Mouse (Mus musculus) liver, embryonic 13.5 days (tissue): ENCODE data around the gene Bckdha. TPM values are rescaled to one million over a fixed set of nuclear protein-coding genes. Genes with fewer than 3 reads are reported as not detected.

Experiments
- ATAC-seq: fragments of 200-750 bp; cut with Nextera tagmentation; 2 replicates; pipeline ENCODE4 v1.8.0; 2017; ENCODE audit warnings: low read depth, mild to moderate bottlenecking, moderate number of reproducible peaks, moderate library complexity
- DNase-seq: peaks from one replicate; pipeline ENCODE4 v3.0.0; 2022
- H3K27ac ChIP-seq: fragments of 300-500 bp; sonication (generic); 2 replicates; pipeline ENCODE4 v1.5.1; 2015; ENCODE audit warnings: moderate library complexity, mild to moderate bottlenecking, inconsistent platforms
- H3K27me3 ChIP-seq: fragments of 300-500 bp; sonication (generic); 2 replicates; pipeline ENCODE4 v1.6.1; 2015; ENCODE audit warnings: mild to moderate bottlenecking, inconsistent platforms
- H3K36me3 ChIP-seq: fragments of 300-500 bp; sonication (generic); 2 replicates; pipeline ENCODE4 v1.6.1; 2015; ENCODE audit warnings: mild to moderate bottlenecking, inconsistent platforms
- H3K4me1 ChIP-seq: fragments of 300-500 bp; sonication (generic); replicated peaks from 2 replicates; pipeline ENCODE4 v1.6.1; 2015; ENCODE audit warnings: inconsistent platforms
- H3K4me2 ChIP-seq: fragments of 300-500 bp; sonication (generic); 2 replicates; pipeline ENCODE4 v1.6.1; 2015; ENCODE audit warnings: inconsistent platforms, mild to moderate bottlenecking, moderate library complexity
- H3K4me3 ChIP-seq: fragments of 300-500 bp; sonication (generic); replicated peaks from 2 replicates; pipeline ENCODE4 v1.5.1; 2015; ENCODE audit warnings: mild to moderate bottlenecking, inconsistent platforms
- H3K9ac ChIP-seq: fragments of 300-500 bp; sonication (generic); 2 replicates; pipeline ENCODE4 v1.6.1; 2015; ENCODE audit warnings: mild to moderate bottlenecking, inconsistent platforms
- H3K9me3 ChIP-seq: fragments of 300-500 bp; sonication (generic); replicated peaks from 2 replicates; pipeline ENCODE4 v1.6.1; 2016; ENCODE audit warnings: inconsistent platforms
- whole genome bisulfite sequencing: fragments of 180-500 bp; shearing (Covaris S2); methylation state at CpG from one replicate; pipeline ENCODE4 v1.1.7; 2015; ENCODE audit not compliant: insufficient replicate concordance; 5-methylcytosine and 5-hydroxymethylcytosine counted together
- polyA plus RNA-seq: library from polyadenylated mRNA; unstranded; fragments of >200 nt; fragmentation: Nextera tagmentation; extraction: Ambion mirVana; gene quantifications from 2 replicates; pipeline ENCODE4 v1.2.1, GENCODE M21; 2015

Bckdha gene
- polyA plus RNA-seq, 1 experiment from 2014 or later, result 20.0 TPM

- Histone ChIP-seq H3K27ac (no peak overlapping the region), H3K9me3 (no peaks in the 10 kb centered on the region), H3K4me3 (no peak overlapping the region), H3K36me3 (no peaks in the 10 kb centered on the region), H3K4me1 (peaks cover 14% of the 10 kb centered on the region), H3K9ac (no peak overlapping the region), H3K27me3 (no peaks in the 10 kb centered on the region), H3K4me2 (no peak overlapping the region)
- WGBS, result 18% methylated on average over 4 of the region's 4 CpGs
- ATAC-seq (no peak), DNase-seq (no peak)
Measured at GRCm38 (mm10) chr7:25606625-25607063, 52.1 kb downstream of the Bckdha start.

- Histone ChIP-seq H3K9me3 (no peaks in the 10 kb centered on the region), H3K27me3 (no peaks in the 10 kb centered on the region), H3K36me3 (no peaks in the 10 kb centered on the region), H3K9ac (no peak overlapping the region), H3K4me1 (no peaks in the 10 kb centered on the region), H3K4me2 (no peak overlapping the region), H3K4me3 (no peak overlapping the region), H3K27ac (no peak overlapping the region)
- WGBS, result 73% methylated on average over 16 of the region's 16 CpGs
- ATAC-seq (no peak), DNase-seq (no peak)
Measured at GRCm38 (mm10) chr7:25601346-25601745, 57.4 kb downstream of the Bckdha start.

GRCm38 (mm10) chr7:25600666-25601065, 58.1 kb downstream of the Bckdha start:
- Histone ChIP-seq H3K27me3 (no peaks in the 10 kb centered on the region), H3K9me3 (no peaks in the 10 kb centered on the region), H3K27ac (no peak overlapping the region), H3K36me3 (no peaks in the 10 kb centered on the region), H3K4me1 (no peaks in the 10 kb centered on the region), H3K4me3 (no peak overlapping the region), H3K9ac (no peak overlapping the region), H3K4me2 (no peak overlapping the region)
- ATAC-seq (no peak), DNase-seq (no peak)
- WGBS, result 74% methylated on average over 11 of the region's 11 CpGs

GRCm38 (mm10) chr7:25599663-25600062, 59.1 kb downstream of the Bckdha start:
- Histone ChIP-seq H3K9ac (no peak overlapping the region), H3K4me3 (no peak overlapping the region), H3K9me3 (no peaks in the 10 kb centered on the region), H3K36me3 (no peaks in the 10 kb centered on the region), H3K27ac (no peak overlapping the region), H3K4me2 (no peak overlapping the region), H3K4me1 (no peaks in the 10 kb centered on the region), H3K27me3 (no peaks in the 10 kb centered on the region)
- WGBS, result 9% methylated on average over 10 of the region's 10 CpGs
- no peak for ATAC-seq
- peak; percentile 29 for DNase-seq

GRCm38 (mm10) chr7:25593859-25594258, 64.9 kb downstream of the Bckdha start:
- Histone ChIP-seq H3K9ac (no peak overlapping the region), H3K36me3 (no peaks in the 10 kb centered on the region), H3K4me1 (no peaks in the 10 kb centered on the region), H3K27ac (no peak overlapping the region), H3K4me2 (no peak overlapping the region), H3K27me3 (no peaks in the 10 kb centered on the region), H3K9me3 (no peaks in the 10 kb centered on the region), H3K4me3 (no peak overlapping the region)
- ATAC-seq (no peak), DNase-seq (no peak)
- WGBS, result 42% methylated on average over 3 of the region's 3 CpGs

- Histone ChIP-seq H3K27me3 (no peaks in the 10 kb centered on the region), H3K36me3 (no peaks in the 10 kb centered on the region), H3K4me2 (no peak overlapping the region), H3K9me3 (no peaks in the 10 kb centered on the region), H3K4me3 (no peak overlapping the region), H3K4me1 (no peaks in the 10 kb centered on the region), H3K9ac (no peak overlapping the region), H3K27ac (no peak overlapping the region)
- no peak for DNase-seq
- 58% methylated on average over 2 of the region's 2 CpGs for WGBS
- ATAC-seq, result no peak
Measured at GRCm38 (mm10) chr7:25591226-25591625, 67.6 kb downstream of the Bckdha start.

GRCm38 (mm10) chr7:25585351-25586204, 73.2 kb downstream of the Bckdha start:
- Histone ChIP-seq H3K4me1 (no peaks in the 10 kb centered on the region), H3K9me3 (no peaks in the 10 kb centered on the region), H3K27ac (no peak overlapping the region), H3K27me3 (no peaks in the 10 kb centered on the region), H3K4me3 (no peak overlapping the region), H3K4me2 (no peak overlapping the region), H3K36me3 (no peaks in the 10 kb centered on the region), H3K9ac (no peak overlapping the region)
- no peak for ATAC-seq
- 57% methylated on average over 9 of the region's 9 CpGs for WGBS
- DNase-seq, result no peak

GRCm38 (mm10) chr7:25584651-25585050, 74.1 kb downstream of the Bckdha start:
- Histone ChIP-seq H3K4me2 (no peak overlapping the region), H3K9me3 (no peaks in the 10 kb centered on the region), H3K4me3 (no peak overlapping the region), H3K36me3 (no peaks in the 10 kb centered on the region), H3K27ac (no peak overlapping the region), H3K9ac (no peak overlapping the region), H3K4me1 (no peaks in the 10 kb centered on the region), H3K27me3 (no peaks in the 10 kb centered on the region)
- 72% methylated on average over 5 of the region's 5 CpGs for WGBS
- ATAC-seq (no peak), DNase-seq (no peak)

- ATAC-seq (no peak), DNase-seq (no peak)
Measured at GRCm38 (mm10) chr7:25582301-25582810, 76.4 kb downstream of the Bckdha start.

More at GRCm38 (mm10) chr7:25582301-25582810, 76.4 kb downstream of the Bckdha start:
- Histone ChIP-seq H3K27me3 (no peaks in the 10 kb centered on the region), H3K27ac (no peak overlapping the region), H3K9me3 (no peaks in the 10 kb centered on the region), H3K4me2 (no peak overlapping the region), H3K4me3 (no peak overlapping the region), H3K36me3 (no peaks in the 10 kb centered on the region), H3K4me1 (no peaks in the 10 kb centered on the region), H3K9ac (no peak overlapping the region)
- WGBS, result 66% methylated on average over 15 of the region's 15 CpGs

Other genes with a start within 250 kb of the Bckdha start
- not detected in 2 replicates for gene Cxcl17, start 246.1 kb downstream of the Bckdha start, polyA plus RNA-seq
- 1.7 and 2.5 TPM in 2 replicates for gene Ceacam1, start 181.4 kb downstream of the Bckdha start, polyA plus RNA-seq
- 0.03 TPM in 1 of 2 replicates, not detected in the other for gene Ceacam2, start 119.1 kb downstream of the Bckdha start, polyA plus RNA-seq
- gene Erich4, start 43.1 kb downstream of the Bckdha start, polyA plus RNA-seq, result 0.32 TPM in 2 replicates
- 10.4 and 11.3 TPM in 2 replicates for gene Dmac2, start 39.6 kb downstream of the Bckdha start, polyA plus RNA-seq
- 2.1 and 2.2 TPM in 2 replicates for gene B3gnt8, start 32.3 kb downstream of the Bckdha start, polyA plus RNA-seq
- 62.3 and 68.8 TPM in 2 replicates for gene Exosc5, start 183 bp upstream of the Bckdha start, polyA plus RNA-seq
- 1.0 and 1.1 TPM in 2 replicates for gene Tmem91, start 16.2 kb upstream of the Bckdha start, polyA plus RNA-seq
- 21.8 and 25.1 TPM in 2 replicates for gene B9d2, start 21.8 kb upstream of the Bckdha start, polyA plus RNA-seq
- 6.1 and 6.9 TPM in 2 replicates for gene Tgfb1, start 28.0 kb upstream of the Bckdha start, polyA plus RNA-seq
- 8.8 and 10.7 TPM in 2 replicates for gene Ccdc97, start 60.1 kb upstream of the Bckdha start, polyA plus RNA-seq
- gene Hnrnpul1, start 95.8 kb upstream of the Bckdha start, polyA plus RNA-seq, result 31.4 and 36.3 TPM in 2 replicates
- 13.3 and 14.5 TPM in 2 replicates for gene Axl, start 129.7 kb upstream of the Bckdha start, polyA plus RNA-seq
- gene Cyp2s1, start 157.9 kb upstream of the Bckdha start, polyA plus RNA-seq, result 0.34 and 0.38 TPM in 2 replicates
- 0.05 and 0.06 TPM in 2 replicates for gene Cyp2b10, start 238.6 kb upstream of the Bckdha start, polyA plus RNA-seq